Mouse (Mus musculus): ENCODE data around the gene Cd160. TPM values are rescaled to one million over a fixed set of nuclear protein-coding genes. Genes with fewer than 3 reads are reported as not detected.

The Cd160 gene
- polyA plus RNA-seq (2012; rRNA removed) = not detected in 2 replicates

DNA sequence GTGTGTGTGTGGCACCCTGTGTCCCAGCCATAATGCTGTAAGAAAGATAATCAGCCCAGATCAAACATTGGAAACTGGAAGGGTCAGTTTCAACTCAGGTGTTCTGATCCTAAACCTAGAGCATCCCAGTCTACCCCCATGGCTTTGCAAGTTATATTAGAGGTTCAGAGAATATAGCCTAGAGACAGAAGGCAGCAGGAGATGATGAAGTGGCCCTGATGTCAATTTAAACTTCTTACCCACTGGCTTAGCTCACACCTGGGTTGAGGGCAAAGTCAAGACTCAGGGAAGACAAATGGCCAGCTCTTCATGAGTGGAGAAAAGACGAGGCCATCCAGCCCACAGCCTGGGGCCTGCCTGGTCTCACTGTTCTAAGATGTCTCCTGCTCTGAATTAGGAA is at the start of gene Cd160, which contains the start of gene Pdzk1:
TSS of gene Cd160 (minus strand) at position 368 of the 400 bp plus-strand sequence.
TSS of gene Pdzk1 (plus strand) at position 301 of the 400 bp plus-strand sequence.
- peak within 1 kb of the TSS; percentile 79 for H3K4me3 ChIP-seq (ENCODE audit: control insufficient read depth, low read depth, low read length)
- no peaks in the 10 kb centered on the region for H3K27me3 ChIP-seq (ENCODE audit: control insufficient read depth, insufficient read depth, low read length)
- no peak for TF ChIP-seq POLR2A (IDR thresholded peaks at IDR 0.05; ENCODE audit: control insufficient read depth, low read depth, low read length)
- TF ChIP-seq CTCF (IDR thresholded peaks at IDR 0.05; ENCODE audit: control insufficient read depth, insufficient read depth, insufficient replicate concordance, low read depth, low read length) = no peak
- peaks cover 3% of the 10 kb centered on the region; the same call in 1 of the 2 replicates for H3K4me1 ChIP-seq (ENCODE audit: control insufficient read depth, insufficient read depth, low read length)
- no peaks in the 10 kb centered on the region for H3K36me3 ChIP-seq (ENCODE audit: control insufficient read depth, insufficient read depth, low read length)
- no peak within 1 kb of the TSS for H3K27ac ChIP-seq (ENCODE audit: control insufficient read depth, insufficient read depth, low read depth, low read length)

DNA sequence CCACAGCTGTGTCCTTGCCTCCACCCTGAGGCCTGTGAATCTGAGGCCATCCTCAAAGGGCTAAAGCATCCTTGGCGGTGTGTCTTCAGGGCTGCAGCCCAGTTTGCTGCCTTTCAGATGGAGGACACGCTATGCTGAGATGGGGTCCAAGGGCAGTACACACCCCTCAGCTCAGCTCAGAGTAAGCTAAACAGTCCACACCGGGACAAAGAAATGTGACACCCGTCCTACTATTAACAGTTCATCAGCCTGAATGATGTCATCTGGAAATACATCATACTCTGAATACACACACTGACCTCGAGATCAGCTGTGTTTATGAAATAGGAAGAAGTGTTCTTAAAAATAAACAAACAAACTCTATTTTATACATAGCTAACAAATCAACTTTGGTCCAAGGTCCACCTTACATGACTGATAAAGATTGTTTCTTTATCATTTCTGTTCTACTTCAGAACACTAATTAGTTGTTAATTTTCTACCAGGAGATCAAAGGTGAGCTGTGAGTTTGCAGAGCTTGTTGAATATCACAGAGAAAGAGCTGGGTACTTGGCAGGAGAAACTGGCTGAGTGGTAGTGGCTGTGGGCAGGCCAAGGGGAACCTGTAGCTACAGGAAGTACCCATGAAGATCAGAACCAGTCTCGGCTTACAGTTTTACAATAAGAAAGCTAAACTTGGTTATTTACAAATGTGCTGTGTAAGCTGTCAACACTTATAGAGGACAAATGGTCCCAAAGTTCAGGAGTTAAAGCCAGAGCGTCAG is 45.8 kb upstream of the Cd160 start:
- TF ChIP-seq CTCF (IDR thresholded peaks at IDR 0.05; ENCODE audit: control insufficient read depth, insufficient read depth, insufficient replicate concordance, low read depth, low read length) = no peak
- TF ChIP-seq POLR2A (IDR thresholded peaks at IDR 0.05; ENCODE audit: control insufficient read depth, low read depth, low read length) = no peak
- Histone ChIP-seq H3K36me3 (ENCODE audit: control insufficient read depth, insufficient read depth, low read length) (peaks cover 2% of the 10 kb centered on the region; the same call in 1 of the 2 replicates), H3K27ac (ENCODE audit: control insufficient read depth, insufficient read depth, low read depth, low read length) (no peak overlapping the region), H3K27me3 (ENCODE audit: control insufficient read depth, insufficient read depth, low read length) (no peaks in the 10 kb centered on the region), H3K4me1 (ENCODE audit: control insufficient read depth, insufficient read depth, low read length) (no peaks in the 10 kb centered on the region), H3K4me3 (ENCODE audit: control insufficient read depth, low read depth, low read length) (no peak overlapping the region)

DNA sequence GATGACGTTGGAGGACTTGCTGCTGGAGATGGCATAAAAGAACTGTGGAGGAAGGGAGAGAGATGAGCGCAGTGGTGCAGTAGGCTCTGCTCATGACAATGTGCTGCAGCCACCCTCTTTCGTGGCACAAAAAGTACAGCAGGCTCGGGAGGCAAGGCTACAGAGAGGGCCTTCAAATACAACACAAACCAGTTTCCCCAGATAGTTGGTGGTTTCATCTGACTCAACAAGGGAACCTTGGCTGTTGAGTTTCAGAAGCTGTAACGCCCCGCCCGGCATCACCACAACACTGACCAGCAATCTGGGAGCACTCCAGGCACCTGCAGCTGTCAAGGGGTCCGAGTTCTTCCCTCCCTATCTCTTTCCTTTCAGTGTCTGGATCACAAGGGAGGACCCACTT is 43.4 kb upstream of the Cd160 start:
- TF ChIP-seq CTCF (IDR thresholded peaks at IDR 0.05; ENCODE audit: control insufficient read depth, insufficient read depth, insufficient replicate concordance, low read depth, low read length) = no peak
- TF ChIP-seq POLR2A (IDR thresholded peaks at IDR 0.05; ENCODE audit: control insufficient read depth, low read depth, low read length) = no peak
- Histone ChIP-seq H3K36me3 (ENCODE audit: control insufficient read depth, insufficient read depth, low read length) (peaks cover 2% of the 10 kb centered on the region; the same call in 1 of the 2 replicates), H3K4me1 (ENCODE audit: control insufficient read depth, insufficient read depth, low read length) (no peaks in the 10 kb centered on the region), H3K4me3 (ENCODE audit: control insufficient read depth, low read depth, low read length) (no peak overlapping the region), H3K27ac (ENCODE audit: control insufficient read depth, insufficient read depth, low read depth, low read length) (no peak overlapping the region), H3K27me3 (ENCODE audit: control insufficient read depth, insufficient read depth, low read length) (no peaks in the 10 kb centered on the region)

DNA sequence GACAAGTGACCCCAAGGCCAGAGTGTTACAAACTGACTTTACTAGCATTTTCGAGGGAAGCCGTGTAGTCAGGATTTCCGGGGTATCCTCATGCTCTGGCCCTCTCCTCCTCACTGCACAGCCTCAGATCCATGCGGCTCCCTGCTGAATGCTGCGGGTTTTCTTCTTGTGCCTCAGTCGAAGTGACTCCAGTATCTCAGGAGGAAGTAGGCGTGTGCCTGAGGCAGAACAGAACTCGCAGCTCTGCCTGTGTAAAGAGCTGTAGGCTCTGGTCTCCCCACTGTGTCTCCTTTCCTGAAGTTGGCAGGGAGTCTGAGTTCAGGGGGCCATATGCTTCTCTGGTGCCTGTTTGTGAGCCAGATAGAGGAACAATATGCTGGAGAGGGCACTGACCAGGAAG is 41.9 kb upstream of the Cd160 start:
- Histone ChIP-seq H3K27ac (ENCODE audit: control insufficient read depth, insufficient read depth, low read depth, low read length) (no peak overlapping the region), H3K36me3 (ENCODE audit: control insufficient read depth, insufficient read depth, low read length) (peaks cover 2% of the 10 kb centered on the region; the same call in 1 of the 2 replicates)
- TF ChIP-seq CTCF (IDR thresholded peaks at IDR 0.05; ENCODE audit: control insufficient read depth, insufficient read depth, insufficient replicate concordance, low read depth, low read length) = no peak
- no peak for TF ChIP-seq POLR2A (IDR thresholded peaks at IDR 0.05; ENCODE audit: control insufficient read depth, low read depth, low read length)

DNA sequence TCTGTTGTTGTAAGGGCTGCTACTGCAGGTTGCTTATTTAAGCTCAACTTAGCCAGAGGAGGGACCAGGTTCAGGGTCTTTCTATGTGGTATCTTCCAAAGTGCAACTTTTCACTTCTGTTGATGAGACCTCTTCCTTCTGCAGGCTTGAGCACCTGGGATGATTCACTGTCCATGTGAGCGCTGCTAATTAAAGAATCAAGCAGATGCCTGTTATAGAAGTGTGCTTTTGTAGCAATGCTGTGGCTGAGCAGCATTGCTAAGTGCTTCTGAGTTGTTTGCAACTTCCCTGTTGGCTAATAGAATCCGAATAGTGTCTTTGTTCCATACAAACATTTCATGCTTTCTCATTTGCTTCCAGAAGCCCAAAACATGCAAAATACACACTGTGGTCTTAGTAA is 41.1 kb upstream of the Cd160 start:
- H3K36me3 ChIP-seq (ENCODE audit: control insufficient read depth, insufficient read depth, low read length) = peaks cover 2% of the 10 kb centered on the region; the same call in 1 of the 2 replicates
- no peaks in the 10 kb centered on the region for H3K27me3 ChIP-seq (ENCODE audit: control insufficient read depth, insufficient read depth, low read length)
- no peak for TF ChIP-seq POLR2A (IDR thresholded peaks at IDR 0.05; ENCODE audit: control insufficient read depth, low read depth, low read length)
- TF ChIP-seq CTCF (IDR thresholded peaks at IDR 0.05; ENCODE audit: control insufficient read depth, insufficient read depth, insufficient replicate concordance, low read depth, low read length) = no peak
- H3K27ac ChIP-seq (ENCODE audit: control insufficient read depth, insufficient read depth, low read depth, low read length) = no peak overlapping the region
- no peaks in the 10 kb centered on the region for H3K4me1 ChIP-seq (ENCODE audit: control insufficient read depth, insufficient read depth, low read length)
- no peak overlapping the region for H3K4me3 ChIP-seq (ENCODE audit: control insufficient read depth, low read depth, low read length)

More for the DNA sequence above, 41.9 kb upstream of the Cd160 start:
- no peaks in the 10 kb centered on the region for H3K4me1 ChIP-seq (ENCODE audit: control insufficient read depth, insufficient read depth, low read length)
- H3K27me3 ChIP-seq (ENCODE audit: control insufficient read depth, insufficient read depth, low read length) = no peaks in the 10 kb centered on the region
- no peak overlapping the region for H3K4me3 ChIP-seq (ENCODE audit: control insufficient read depth, low read depth, low read length)

DNA sequence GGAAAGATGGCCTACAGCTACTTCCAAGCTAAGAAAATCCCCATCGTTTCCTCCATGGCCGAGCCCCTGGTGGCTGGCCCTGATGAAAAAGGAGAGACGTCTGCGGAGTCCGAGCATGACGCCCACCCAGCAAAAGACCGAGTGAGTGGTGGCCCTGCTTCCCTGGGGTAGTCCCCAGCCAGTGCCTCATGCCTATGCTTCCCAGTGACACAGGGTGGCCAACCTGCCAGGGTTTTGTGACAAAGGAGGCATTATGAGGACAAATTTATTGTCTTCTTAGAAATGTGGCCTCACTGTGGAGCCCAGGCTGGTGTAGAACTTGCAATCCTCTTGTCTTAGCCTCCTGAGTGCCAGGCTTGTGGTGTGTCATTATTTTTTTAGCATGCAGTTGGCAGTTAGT is 39.9 kb upstream of the Cd160 start:
- Histone ChIP-seq H3K36me3 (ENCODE audit: control insufficient read depth, insufficient read depth, low read length) (peaks cover 2% of the 10 kb centered on the region; the same call in 1 of the 2 replicates), H3K4me3 (ENCODE audit: control insufficient read depth, low read depth, low read length) (no peak overlapping the region), H3K27me3 (ENCODE audit: control insufficient read depth, insufficient read depth, low read length) (no peaks in the 10 kb centered on the region), H3K27ac (ENCODE audit: control insufficient read depth, insufficient read depth, low read depth, low read length) (no peak overlapping the region), H3K4me1 (ENCODE audit: control insufficient read depth, insufficient read depth, low read length) (no peaks in the 10 kb centered on the region)
- TF ChIP-seq CTCF (IDR thresholded peaks at IDR 0.05; ENCODE audit: control insufficient read depth, insufficient read depth, insufficient replicate concordance, low read depth, low read length) (no peak), POLR2A (IDR thresholded peaks at IDR 0.05; ENCODE audit: control insufficient read depth, low read depth, low read length) (no peak)

DNA sequence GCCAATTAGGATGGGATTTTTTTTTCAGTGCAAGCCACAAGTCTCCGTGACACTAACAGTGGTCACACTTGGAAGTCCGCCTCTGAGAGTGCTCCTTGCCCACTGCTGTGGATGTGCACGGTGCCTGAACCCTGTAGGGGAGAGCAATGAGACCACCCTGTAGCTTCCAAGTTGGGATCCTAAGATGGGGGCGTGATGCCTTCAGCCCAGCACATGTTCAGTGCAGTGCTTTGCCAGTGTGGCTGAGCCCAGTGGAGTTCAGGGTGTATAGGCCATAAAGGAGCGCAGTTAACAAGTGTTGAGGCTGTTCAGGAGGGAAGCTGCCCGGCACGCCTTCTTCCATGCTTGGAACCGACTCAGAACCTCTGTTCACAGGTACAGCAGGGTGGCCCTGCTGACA is 39.4 kb upstream of the Cd160 start:
- H3K4me3 ChIP-seq (ENCODE audit: control insufficient read depth, low read depth, low read length) = no peak overlapping the region
- H3K4me1 ChIP-seq (ENCODE audit: control insufficient read depth, insufficient read depth, low read length) = no peaks in the 10 kb centered on the region
- no peaks in the 10 kb centered on the region; the same call in 1 of the 2 replicates for H3K36me3 ChIP-seq (ENCODE audit: control insufficient read depth, insufficient read depth, low read length)
- TF ChIP-seq CTCF (IDR thresholded peaks at IDR 0.05; ENCODE audit: control insufficient read depth, insufficient read depth, insufficient replicate concordance, low read depth, low read length) = no peak
- TF ChIP-seq POLR2A (IDR thresholded peaks at IDR 0.05; ENCODE audit: control insufficient read depth, low read depth, low read length) = no peak
- H3K27me3 ChIP-seq (ENCODE audit: control insufficient read depth, insufficient read depth, low read length) = no peaks in the 10 kb centered on the region
- no peak overlapping the region for H3K27ac ChIP-seq (ENCODE audit: control insufficient read depth, insufficient read depth, low read depth, low read length)
